Mouse (Mus musculus) c-Kit-negative CD71-positive TER-119-positive erythroid progenitor cells, embryonic 14.5 days (primary cell): ENCODE data around the gene Ift43.

Experiments
- DNase-seq: peaks from one replicate; pipeline ENCODE4 v3.0.0-alpha.2; 2013; ENCODE audit warnings: low read depth, low spot score

The Ift43 gene

DNA sequence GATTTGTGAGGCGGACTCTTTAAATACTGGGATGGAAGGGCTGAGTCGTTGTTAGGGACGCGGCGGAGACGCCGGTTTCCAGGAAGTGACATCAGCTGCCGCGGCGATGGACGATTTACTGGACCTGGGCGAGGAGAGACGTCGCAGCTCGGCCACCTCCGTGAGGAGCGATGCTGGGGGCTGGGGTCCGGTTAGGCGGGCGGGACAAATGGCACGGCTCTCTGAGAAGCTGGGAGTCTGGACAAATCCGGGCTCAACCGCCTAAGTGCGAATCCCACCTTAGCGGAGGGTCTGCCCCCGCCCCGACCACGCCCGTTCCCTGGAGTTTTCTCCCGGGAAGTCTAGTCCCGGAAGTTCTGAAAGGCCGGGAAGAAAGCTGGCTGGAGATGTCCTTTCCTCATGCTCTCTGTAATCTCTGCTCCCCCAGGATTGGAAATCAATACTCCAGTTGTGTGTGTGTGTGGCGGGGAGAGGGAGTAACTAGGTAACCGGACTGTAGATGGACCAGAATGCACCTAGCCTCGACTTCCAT, at the start of gene Ift43:
Gene Ift43 (plus strand): TSS at position 61 of the 532 bp plus-strand sequence.
- DNase-seq, result no peak

DNA sequence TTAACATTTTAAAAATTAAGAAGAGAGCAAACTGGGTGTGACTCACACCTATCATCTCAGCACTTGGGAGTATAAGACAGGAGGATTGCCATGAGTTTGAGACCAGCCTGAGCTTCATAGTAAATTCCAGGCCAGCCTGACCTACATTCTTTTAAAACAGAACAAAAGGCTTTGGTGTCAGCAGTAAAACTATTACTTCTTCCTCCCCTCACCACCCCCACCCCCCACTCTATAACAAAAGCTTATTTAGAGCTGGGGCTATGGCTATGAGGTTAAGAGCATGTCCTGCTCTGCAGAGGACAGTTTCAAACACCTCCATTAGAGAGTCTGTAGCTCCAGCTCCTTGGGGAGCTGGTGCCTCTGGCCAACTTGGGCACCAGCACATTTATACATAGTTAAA, 46.8 kb upstream of the Ift43 start:
- no peak for DNase-seq

DNA sequence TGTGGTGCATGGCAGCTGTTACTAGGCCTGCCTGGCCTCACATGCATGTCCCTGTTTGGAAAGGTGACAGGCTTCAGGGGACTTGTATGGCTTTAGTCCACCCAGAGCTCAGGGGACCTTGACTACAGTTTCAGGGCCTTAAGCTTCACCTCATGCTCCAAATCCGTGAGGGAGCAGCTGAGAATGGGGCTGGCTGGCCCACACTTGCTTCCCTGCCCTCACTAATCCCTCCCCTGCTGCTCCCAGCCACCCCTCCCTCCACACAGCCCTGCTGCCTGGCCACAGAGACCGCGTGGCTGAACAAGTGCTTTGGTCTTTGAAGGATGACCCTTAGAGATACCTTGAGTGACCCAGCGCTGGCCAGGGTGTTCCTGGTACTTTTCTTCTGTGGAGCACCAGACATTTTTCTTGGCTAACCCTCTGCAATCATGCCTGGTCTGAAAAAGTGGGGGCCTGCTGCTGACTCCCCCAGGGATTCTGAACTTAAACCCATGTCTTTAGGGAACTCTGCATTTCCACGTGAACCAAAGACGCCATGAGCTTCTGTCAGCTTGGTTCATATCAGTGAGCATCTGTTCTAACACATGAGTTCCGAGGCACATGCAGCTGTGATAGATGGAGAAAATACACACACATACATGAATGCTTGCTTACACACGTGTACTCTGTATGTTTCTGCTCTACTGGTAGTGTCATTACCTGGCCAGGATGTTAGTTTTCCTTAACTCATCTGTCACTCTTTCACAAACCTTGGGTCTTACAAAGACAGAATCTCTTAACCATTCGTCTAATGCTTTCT, 45.8 kb upstream of the Ift43 start:
- DNase-seq, result no peak

DNA sequence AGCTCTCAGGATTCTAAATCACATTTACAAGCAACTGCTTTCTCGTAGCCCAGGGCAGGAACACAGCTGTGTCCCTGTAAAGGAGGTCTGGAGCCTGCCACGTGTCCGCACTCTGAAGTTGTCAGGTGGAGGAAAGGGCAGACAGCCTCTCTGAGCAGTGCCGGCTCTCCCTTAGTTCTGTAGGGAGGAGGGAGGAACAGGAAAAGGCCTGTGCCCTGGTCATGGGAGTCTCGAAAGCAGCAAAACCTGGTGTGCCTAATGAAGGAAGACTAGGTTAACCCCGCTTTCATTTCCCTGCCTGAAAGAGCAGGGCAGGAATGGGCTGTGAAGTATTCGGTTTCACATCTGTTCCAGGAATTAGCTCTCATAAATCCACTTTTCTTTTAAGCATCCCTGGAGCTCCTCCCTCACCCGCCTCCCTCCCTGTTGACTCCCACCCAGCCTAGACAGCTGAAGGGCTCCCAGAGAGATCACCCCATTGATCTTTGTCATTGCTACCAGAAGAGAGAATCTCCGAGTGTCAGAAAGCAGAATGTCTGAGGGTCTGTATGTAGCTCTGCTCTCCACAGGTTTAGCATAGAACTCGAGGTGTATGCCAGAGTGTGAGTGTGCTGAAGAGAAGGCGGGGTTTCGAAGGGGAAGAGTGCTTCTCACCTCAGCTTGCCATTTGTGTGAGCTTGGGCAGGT, 45.0 kb upstream of the Ift43 start:
- no peak for DNase-seq

DNA sequence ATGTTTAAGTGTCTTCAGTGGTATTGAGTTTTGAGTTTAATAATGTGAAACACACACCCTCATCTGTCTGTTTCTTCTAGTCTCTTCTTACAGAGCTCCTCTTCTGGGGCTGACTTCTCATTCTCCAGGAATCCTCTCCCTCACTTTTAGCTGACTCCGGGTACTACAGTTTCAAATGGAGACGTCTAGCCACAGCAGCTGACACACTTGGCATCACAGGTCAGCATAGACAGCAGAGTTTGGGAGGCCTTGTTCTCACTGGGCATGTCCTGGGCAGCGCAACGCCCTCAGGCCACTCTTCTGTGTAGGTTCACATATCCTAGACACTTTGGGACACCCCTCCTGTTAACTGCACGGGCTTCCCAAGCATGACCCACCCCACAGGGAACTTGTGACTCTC, 43.3 kb upstream of the Ift43 start:
- DNase-seq, result no peak

DNA sequence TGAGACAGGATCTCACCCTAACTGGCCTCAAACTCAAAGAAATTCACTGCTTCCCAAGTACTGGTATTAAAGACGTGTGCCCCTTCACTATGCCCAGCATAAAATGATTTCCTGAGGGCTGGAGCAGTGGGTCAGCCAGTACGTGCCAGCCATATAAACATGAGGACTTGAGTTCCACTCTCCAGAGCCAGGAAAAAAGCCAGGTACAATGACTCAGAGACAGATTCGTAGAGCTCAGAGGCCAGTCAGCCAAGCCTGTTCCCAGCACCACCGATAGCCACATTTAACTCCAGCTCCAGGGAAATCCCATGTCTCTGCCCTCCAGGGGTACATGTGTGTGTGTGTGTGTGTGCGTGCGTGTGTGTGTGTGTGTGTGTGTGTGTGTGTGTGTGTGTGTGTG, 42.6 kb upstream of the Ift43 start:
- DNase-seq, result no peak

DNA sequence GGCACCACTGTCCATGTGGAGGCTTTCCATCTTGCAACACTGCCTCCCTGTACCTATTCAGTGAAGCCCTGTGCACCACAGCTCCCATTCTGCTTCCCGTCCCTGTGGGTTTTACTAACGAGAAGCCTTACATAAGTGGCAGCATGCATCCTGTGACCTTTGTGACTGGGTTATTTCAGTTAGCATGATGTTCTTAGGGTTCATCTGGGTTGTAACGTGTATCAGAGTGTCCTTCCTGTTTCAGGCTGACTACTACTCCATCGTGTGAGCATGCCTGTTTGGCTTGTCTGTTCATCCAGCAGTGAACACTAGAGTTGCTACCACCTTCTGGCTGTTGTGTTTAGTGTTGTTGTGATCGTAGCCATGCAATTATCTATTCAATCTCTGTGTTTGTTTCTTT, 36.2 kb upstream of the Ift43 start:
- no peak for DNase-seq

DNA sequence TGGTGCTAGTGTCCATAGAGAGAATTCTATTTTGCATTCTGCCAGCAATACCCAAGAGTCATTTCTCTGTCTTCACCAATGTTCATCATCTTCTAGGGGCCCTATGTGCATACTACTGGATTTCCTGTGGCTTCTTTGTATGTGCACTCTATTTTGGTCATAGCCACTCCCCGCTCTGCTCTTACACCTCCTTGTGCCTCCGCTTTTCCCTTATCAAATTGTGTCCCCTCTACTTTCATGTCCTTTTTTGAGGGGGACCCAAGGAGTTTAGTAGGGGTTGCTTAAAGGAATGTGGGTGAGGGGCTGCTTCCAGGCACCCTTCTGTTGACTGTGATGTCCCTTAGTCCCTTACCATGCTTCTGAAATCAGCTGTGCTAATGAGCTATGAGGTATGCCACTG, 35.6 kb upstream of the Ift43 start:
- no peak for DNase-seq

DNA sequence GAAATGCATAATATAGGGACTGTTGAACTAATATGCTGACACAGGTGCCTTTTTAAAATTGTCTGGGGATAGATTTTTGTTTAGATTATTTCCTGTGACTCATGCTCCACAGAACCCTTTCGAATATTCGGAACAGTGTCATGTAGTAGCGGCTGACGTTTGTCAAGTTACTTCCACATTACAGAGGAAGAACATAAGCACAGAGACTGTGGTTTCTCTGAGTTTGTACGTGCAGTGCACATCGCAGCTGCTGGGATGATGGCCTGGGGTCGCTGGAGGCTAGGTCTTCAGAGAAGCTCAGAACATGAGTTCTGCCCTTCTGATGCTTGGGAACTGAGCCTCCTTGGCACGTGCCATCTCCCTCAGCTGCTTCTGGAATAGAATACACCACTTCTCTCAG, 35.0 kb upstream of the Ift43 start:
- DNase-seq, result no peak

DNA sequence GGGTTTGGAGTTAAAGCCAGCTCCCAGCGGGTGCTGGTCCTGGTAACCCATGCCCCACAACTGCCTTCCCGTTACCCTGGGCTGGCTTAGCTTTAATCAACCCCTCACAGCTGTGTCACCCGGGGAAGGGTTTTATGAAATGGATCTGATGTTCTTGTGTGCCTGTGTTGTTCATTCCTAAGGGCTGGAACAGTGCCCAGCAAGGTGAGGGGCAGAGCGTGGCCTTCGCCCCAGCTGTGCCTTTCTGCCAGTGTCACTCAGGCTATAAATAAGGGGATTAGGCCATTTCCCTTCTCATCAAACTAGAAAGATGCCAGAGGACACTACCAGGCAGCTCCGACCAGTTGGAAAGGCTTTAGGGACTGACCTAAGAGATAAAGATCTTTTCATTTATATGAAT, 32.5 kb upstream of the Ift43 start:
- no peak for DNase-seq

DNA sequence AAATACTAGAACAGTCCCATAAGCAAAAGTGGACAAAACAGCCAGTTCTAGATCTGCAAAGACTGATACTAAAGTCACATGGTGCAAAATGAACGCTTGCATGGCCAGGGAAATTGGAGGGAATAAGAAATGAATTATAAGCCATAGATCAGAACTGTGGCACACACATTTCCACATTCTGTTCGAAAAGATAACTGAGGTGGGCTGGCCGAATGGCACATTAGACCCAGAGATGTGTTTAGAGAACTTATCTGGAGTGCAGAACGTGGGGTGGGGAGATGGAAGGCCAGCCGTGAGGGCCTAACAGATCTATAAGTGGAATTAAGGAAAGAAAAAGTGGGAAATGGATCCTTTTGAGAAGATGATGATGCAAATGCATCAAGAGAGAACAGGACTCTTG, 30.9 kb upstream of the Ift43 start:
- DNase-seq, result no peak

DNA sequence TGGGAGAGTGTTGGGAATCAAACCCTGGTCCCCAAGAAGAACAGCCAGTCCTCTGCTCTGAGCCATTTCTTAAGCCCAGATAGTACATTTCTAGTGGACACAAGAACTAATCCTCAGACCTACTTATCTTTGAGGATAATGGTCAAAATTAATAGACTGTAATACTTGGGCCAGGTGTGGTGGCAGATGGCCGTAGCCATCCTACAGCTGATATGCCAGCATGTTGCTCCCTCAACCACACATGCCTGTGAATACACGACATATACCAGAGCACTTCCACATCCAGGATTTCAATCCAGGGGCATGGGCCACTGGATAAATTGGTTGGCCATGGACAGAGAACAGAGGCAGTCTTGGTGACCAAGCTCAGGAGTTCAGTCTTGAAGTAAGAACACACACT, 27.0 kb upstream of the Ift43 start:
- no peak for DNase-seq

DNA sequence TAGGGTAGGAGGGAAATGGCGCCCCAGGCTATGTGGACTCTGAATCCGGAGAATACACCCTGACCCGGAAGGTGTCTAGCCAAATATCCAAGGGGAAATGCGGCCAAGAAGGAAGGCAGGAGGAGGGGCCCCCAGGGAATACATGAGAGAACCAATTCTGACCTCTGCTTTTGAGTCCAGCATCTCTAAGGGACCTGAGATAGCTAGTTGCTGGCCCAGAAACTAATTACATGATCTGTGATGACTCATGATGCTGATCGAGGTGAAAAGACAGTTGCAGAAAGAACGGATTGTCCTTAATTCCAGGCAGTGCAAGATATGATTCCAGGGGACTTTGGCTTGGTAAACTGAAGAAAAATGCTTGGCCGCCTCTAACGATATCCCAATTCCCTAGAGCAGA, 25.4 kb upstream of the Ift43 start:
- DNase-seq, result no peak

DNA sequence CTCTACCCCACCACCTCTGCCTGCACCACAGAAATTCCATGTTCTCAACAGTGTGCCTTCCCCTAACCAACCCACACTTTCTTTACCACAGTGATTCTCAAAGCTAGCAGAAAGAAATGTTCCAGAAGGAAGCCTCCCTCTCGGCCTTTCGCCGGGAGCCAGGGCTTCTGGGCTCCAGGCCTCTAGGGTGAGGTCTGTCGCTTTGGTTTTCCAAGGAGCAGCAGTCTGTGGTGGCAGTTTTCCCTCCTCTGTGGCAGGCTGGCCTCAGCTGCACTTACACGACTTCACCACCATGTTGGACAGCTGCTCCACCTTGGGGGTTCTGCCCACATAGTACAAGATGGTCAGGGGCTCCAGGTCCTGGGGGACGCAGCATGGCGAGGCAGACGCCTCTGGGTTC, 24.8 kb upstream of the Ift43 start:
- no peak for DNase-seq

DNA sequence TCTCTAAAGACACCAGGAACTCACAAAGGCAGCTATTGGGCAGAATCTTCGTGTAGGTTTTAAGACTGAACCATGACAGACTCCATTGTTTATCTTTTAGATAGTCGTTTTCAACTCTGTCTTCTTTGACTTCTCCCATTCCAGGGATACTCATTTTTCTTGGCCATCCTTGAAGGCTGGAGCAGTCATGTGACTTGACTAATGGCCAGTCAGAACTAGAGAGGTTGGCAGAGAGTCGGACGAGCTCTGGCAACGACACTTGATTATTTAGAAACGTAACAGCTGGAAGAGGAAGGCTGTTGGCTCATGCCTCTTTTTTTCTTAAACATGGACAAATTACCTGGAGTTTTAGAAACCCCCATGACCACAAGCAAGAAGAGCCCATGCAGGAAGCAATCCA, 23.0 kb upstream of the Ift43 start:
- no peak for DNase-seq

DNA sequence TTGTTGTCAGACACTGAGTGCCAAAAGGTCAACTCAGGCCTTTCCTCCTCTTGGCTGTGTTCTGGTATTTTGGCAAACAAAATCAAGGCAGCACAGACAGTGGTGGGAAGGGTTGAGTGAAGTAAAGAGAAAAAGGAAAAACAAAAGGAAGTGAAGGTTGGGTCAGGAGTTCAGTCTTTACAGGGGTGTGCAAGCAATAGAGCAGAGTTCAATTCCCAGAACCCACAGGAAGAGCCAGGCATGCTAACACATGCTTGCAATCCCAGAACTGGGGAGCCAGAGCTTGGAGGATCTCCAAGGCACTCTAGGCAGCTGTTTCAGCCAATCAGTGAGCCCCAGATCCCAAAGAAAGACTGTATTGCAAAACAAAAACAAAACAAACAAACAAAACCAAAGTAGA, 17.5 kb upstream of the Ift43 start:
- no peak for DNase-seq

DNA sequence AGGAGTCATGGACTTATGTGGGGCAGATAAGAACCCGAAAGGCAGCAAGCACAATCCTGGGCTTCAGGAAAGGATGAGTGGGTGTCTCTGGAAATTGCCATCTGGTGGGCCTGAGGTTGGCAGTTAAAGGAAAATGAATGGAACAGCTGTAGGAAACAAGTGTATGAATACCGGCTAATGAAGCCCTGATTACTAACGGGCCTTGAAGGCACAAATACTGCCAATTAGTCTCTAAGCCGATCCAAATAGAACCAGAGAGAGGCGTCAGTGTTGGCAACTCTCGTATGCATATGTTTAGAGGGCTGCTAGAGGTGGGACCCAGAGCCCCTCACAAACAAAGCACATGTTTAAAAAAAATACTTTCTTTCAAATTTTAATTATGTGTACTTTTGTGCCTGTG, 10.9 kb upstream of the Ift43 start:
- no peak for DNase-seq

DNA sequence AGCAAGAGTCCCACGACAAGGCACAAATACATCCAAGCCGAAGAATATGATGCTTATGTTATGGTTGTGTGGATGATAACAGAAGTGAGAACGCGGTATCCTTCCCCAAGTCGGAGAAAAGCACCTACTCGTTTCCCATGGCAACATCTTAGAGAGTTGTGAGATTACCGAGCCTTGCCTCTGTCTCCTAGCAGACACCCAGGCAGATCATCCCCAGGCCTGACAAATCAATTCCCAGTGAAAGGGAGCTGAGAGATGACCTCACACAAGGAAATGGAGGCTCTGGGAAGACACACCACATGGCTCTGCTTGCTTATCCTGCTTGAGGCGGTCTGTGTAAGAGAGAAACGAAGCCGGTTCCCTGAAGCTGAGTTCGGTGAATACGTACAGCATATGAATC, 7.7 kb upstream of the Ift43 start:
- no peak for DNase-seq

DNA sequence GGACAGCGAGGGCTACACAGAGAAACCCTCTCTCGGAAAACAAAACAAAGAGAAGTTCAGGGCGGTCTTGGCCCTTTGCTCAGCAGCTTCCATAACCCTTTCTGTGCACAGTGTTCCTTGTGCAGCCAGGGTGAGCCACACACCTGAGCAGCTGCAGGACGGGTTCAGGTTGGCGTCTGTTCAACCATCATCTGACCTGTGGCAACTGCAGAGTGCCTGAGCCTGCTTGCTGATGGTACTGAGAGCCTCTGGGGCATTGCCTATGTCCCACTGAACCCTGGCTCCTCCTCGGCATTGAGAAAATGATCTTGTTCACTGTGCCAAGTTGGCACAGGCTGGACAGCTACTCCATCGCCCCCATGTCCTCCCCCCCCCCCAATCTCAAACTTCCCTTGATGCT, 7.0 kb upstream of the Ift43 start:
- DNase-seq, result no peak

DNA sequence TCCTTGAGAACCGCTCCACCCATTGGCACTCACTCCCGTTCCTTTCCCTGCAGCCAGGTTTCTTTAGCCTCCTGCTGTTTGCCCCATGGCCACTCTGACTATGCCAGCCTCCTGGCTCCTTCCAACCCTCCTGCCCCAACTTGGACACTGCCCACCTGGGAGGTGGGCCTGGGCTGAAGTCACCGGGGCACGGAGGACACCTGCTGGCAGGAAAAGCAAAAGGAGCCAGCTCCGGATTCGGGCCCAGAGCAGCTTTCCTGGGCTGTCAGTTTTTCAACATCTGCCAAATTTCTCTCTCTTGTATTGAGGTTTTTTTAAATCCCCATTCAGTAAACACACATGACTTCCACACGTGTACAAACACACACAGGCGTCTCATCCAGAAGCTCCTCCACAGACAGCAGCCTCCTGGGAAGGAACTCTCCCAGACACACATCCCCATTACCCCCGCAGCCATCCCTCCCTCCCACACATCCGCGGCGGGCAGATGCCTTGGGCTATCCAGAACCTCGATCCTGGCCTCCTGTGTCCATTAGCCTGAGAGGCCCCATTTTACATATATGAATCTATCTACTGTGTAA, 5.9 kb upstream of the Ift43 start:
- no peak for DNase-seq

DNA sequence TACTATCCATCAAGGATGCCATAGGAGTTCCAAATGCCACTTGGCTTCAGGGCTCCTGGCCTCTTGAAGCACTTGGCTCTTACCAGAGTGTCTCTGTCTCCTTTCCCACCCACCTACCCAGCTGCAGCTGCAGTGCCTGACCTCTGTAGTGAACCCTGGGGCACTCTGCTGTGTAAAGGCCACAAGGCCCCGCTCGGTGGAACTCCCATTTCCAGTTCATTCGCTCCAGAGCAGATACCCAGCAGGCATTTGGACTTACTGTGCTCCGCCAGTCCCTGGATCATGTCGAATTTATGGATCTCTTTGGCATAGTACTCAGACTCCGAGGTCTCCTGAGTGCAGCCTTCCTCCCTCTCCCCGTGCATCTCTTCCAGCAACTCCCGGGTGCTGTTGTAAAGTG, 5.0 kb upstream of the Ift43 start:
- no peak for DNase-seq

DNA sequence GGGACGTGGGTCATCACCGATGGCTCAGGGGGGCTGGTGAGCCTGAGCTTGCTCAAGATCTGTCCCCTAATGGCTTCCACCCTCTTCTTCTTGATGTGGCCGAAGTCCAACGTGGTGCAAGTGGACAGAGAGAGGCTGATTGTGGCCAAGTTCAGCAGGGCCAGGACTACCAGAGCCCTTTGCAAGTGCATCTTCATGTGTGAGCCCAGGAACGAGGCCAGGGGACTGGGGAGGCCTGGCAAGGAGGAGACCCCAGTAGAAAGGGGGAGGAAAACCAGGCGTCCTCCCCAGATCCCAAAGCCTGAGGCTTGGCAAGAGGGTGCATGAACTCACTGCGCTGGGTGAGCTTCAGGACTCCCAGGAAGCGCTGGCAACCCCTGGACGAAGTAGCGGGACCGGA, 4.6 kb upstream of the Ift43 start:
- no peak for DNase-seq

DNA sequence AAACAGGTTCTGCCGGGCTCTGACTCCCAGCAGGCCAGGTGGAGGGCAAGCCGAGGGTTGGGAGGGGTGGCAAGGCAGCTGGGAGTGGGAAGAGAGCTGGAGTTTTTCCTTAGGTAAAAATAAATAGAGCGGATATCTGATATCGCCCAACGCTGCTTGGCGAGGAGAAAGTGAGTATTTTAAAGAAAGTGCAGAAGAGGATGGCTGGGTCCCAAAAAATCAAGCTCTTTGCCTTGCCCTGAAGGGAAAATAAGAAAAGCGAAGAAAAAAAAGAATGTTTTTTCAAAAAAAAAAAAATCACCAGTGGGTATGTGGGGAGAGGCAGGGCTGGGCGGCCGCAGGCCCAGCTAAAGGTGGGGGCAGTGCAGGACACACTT, 4.2 kb upstream of the Ift43 start:
- no peak for DNase-seq
